Mouse (Mus musculus) heart, embryonic 11.5 days (tissue): Measurements from ENCODE around the gene Map3k13. TPM values are rescaled to one million over a fixed set of nuclear protein-coding genes. Genes with fewer than 3 reads are reported as not detected.

Source experiments
- ATAC-seq: fragments of 200-750 bp; cut with Nextera tagmentation; replicated peaks from 2 replicates; pipeline ENCODE4 v1.8.0; 2017; ENCODE audit warnings: moderate library complexity; ENCODE audit not compliant: insufficient number of reproducible peaks, low FRiP score, low TSS enrichment
- H3K27ac ChIP-seq: fragments of 300-500 bp; sonication (generic); 2 replicates; pipeline ENCODE4 v1.5.1; 2014; ENCODE audit warnings: mild to moderate bottlenecking, low read depth, low read length
- H3K27me3 ChIP-seq: fragments of 300-500 bp; sonication (generic); 2 replicates; pipeline ENCODE4 v1.6.1; 2014; ENCODE audit warnings: mild to moderate bottlenecking, low read length, mixed read lengths; ENCODE audit not compliant: control insufficient read depth, insufficient read depth
- H3K36me3 ChIP-seq: fragments of 300-500 bp; sonication (generic); 2 replicates; pipeline ENCODE4 v1.6.1; 2014; ENCODE audit warnings: mild to moderate bottlenecking, low read length, moderate library complexity, mixed read lengths; ENCODE audit not compliant: control insufficient read depth, insufficient read depth
- H3K4me1 ChIP-seq: fragments of 300-500 bp; sonication (generic); 2 replicates; pipeline ENCODE4 v1.6.1; 2014; ENCODE audit warnings: low read length; ENCODE audit not compliant: control insufficient read depth, insufficient read depth
- H3K4me2 ChIP-seq: fragments of 300-500 bp; sonication (generic); 2 replicates; pipeline ENCODE4 v1.6.1; 2014; ENCODE audit warnings: mild to moderate bottlenecking, moderate library complexity
- H3K4me3 ChIP-seq: fragments of 300-500 bp; sonication (generic); 2 replicates; pipeline ENCODE4 v1.5.1; 2014; ENCODE audit warnings: low read depth, low read length
- H3K9ac ChIP-seq: fragments of 300-500 bp; sonication (generic); 2 replicates; pipeline ENCODE4 v1.6.1; 2014; ENCODE audit warnings: mild to moderate bottlenecking, low read depth, low read length, moderate library complexity
- H3K9me3 ChIP-seq: fragments of 300-500 bp; sonication (generic); replicated peaks from 2 replicates; pipeline ENCODE4 v1.6.1; 2016; ENCODE audit warnings: low read length; ENCODE audit not compliant: control insufficient read depth
- WGBS: fragments of 180-500 bp; shearing (Covaris S2); extraction: QIAGEN DNeasy Blood & Tissue Kit; methylation state at CpG from one replicate; pipeline ENCODE4 v1.1.7; 2014; ENCODE audit not compliant: insufficient replicate concordance; 5-methylcytosine and 5-hydroxymethylcytosine counted together
- polyA plus RNA-seq: library from polyadenylated mRNA; unstranded; fragments of >200 nt; fragmentation: Nextera tagmentation; extraction: Ambion mirVana; gene quantifications from 2 replicates; pipeline ENCODE4 v1.2.1, GENCODE M21; 2014

The Map3k13 gene
- polyA plus RNA-seq, 1 experiment from 2014 or later = 0.79 TPM

DNA sequence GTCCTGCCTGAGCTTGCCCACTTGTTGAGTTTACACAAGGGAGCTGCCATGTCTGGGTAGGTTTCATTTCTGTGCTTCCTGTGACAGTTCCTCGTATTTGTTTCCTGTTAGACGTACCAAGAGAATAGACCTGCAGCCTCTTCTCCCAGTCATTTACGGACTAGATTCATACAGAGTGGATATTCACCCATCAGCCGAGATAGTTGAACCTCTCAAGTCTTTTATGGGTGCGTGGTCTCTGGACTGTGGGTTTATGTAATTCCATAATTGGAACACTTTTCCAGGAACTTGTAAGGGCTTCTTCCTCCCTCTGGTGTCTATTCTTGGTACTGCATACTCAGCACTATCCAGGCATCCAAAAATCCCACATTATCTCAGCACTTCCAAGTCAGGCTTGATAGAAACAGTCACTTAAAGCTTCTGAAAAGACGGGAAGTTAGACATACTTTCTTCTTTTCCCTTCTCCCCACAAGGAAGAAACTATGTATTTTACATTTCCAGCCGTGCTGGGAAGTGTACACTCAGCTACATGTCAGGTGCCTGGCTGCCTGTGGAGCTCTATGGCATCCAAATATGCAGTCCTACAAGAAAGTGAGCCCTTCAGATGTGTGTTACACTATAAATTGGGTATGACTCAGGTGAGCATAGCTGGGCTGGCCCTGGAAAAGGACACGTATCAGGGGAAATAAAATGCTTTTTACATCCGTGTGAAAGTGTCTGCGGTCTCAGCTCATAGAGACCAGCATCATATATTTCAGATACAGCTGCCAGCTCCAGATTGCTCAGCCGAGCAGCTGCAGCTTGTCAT lies 20.9 kb downstream of the Map3k13 start:
- ATAC-seq = no peak
- Histone ChIP-seq H3K9me3 (no peaks in the 10 kb centered on the region), H3K9ac (no peak overlapping the region), H3K36me3 (no peaks in the 10 kb centered on the region), H3K4me3 (no peak overlapping the region), H3K27ac (no peak overlapping the region), H3K27me3 (no peaks in the 10 kb centered on the region), H3K4me2 (no peak overlapping the region; the same call in 1 of the 2 replicates), H3K4me1 (no peaks in the 10 kb centered on the region)
- 69% methylated on average over 11 of the region's 11 CpGs for WGBS

DNA sequence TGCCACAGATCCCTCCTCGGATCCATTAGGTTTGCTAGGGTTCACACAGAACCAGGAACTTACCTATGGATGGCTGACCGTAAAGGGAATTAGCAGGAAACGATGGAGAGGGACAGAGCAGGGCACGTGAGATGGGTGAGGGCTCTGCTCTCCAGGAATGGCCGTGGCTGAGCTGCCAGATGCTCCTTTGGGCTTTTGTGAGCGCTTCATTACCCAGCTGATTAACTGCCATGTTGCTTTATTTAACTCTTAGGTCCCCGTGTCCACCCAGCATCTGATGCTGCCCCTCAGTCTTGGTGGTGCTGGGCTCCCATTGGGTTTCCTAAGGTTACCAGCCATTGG lies 21.5 kb downstream of the Map3k13 start:
- no peak overlapping the region for H3K27ac ChIP-seq
- H3K4me3 ChIP-seq = no peak overlapping the region
- no peak overlapping the region for H3K9ac ChIP-seq
- no peak overlapping the region for H3K4me2 ChIP-seq
- no peaks in the 10 kb centered on the region for H3K36me3 ChIP-seq
- H3K9me3 ChIP-seq = no peaks in the 10 kb centered on the region
- no peaks in the 10 kb centered on the region for H3K4me1 ChIP-seq
- no peak for ATAC-seq
- 67% methylated on average over 7 of the region's 7 CpGs for WGBS
- no peaks in the 10 kb centered on the region for H3K27me3 ChIP-seq

DNA sequence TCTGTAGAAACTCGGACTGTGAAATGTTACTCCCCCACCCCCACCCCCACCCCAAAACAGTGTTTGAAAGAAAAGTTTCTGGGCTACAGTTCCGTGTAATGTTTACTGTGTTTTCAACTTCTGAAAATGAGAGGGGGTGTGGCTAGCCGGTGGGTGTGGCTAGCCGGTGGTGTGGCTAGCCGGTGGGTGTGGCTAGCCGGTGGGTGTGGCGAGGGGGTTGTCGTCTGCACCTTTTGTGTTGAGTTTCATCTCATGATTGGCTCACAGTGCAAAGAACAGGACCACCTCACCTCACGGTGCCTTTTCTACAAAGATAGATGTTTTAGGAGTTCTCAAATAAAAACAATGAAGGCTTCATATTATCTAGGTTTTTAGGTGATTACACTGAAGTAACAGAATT lies 24.0 kb downstream of the Map3k13 start:
- H3K9ac ChIP-seq = no peak overlapping the region
- H3K9me3 ChIP-seq = no peaks in the 10 kb centered on the region
- H3K36me3 ChIP-seq = no peaks in the 10 kb centered on the region
- no peaks in the 10 kb centered on the region for H3K4me1 ChIP-seq
- 43% methylated on average over 9 of the region's 9 CpGs for WGBS
- H3K27me3 ChIP-seq = no peaks in the 10 kb centered on the region
- ATAC-seq = no peak
- H3K4me3 ChIP-seq = no peak overlapping the region
- H3K4me2 ChIP-seq = no peak overlapping the region
- no peak overlapping the region for H3K27ac ChIP-seq

DNA sequence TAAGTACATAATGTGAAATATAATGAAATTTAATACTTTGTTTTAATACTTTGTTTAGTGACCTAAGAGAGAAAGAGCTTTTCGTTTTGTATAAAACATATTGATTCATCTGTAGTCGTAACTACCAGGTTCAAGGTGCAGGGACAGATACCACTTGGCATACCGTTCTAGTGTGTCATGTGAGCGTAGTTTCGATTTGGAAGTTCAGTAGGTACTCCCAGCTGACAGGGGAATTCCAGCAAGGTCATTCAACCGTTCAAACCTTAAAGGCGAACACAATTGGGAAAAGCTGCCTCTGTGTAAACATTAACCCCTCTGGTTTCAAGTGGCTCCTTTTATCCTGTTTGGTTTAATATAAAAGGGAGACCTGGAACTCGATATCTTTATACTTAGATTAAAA lies 24.5 kb downstream of the Map3k13 start:
- ATAC-seq = no peak
- Histone ChIP-seq H3K27me3 (no peaks in the 10 kb centered on the region), H3K4me1 (no peaks in the 10 kb centered on the region), H3K36me3 (no peaks in the 10 kb centered on the region), H3K4me2 (no peak overlapping the region), H3K9me3 (no peaks in the 10 kb centered on the region), H3K9ac (no peak overlapping the region), H3K4me3 (no peak overlapping the region), H3K27ac (no peak overlapping the region)
- 62% methylated on average over 8 of the region's 8 CpGs for WGBS

DNA sequence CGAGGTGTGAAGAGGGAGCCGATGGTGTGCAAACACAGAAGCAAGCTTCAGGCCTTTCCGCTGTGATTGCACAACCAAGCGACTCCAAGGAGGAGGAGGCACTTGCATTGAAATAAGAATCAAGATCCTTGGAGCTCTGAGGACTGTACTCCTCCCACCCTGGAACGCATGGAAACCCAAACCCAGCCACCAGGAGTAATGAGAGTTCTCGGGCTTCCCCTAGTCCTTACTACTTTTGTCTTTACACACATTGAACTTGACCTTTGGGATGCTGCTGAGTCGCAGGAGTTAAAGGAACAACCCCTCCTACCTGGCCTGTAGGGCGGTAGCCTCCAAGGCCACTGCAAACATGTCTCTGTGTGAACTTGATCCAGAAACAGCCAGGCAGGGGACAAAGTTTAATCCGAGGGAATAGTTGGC lies 31.5 kb downstream of the Map3k13 start:
- Histone ChIP-seq H3K9me3 (no peaks in the 10 kb centered on the region), H3K4me1 (no peaks in the 10 kb centered on the region), H3K36me3 (no peaks in the 10 kb centered on the region), H3K27ac (no peak overlapping the region), H3K4me2 (no peak overlapping the region), H3K9ac (no peak overlapping the region), H3K27me3 (no peaks in the 10 kb centered on the region), H3K4me3 (no peak overlapping the region)
- WGBS = 60% methylated on average over 9 of the region's 9 CpGs
- no peak for ATAC-seq

DNA sequence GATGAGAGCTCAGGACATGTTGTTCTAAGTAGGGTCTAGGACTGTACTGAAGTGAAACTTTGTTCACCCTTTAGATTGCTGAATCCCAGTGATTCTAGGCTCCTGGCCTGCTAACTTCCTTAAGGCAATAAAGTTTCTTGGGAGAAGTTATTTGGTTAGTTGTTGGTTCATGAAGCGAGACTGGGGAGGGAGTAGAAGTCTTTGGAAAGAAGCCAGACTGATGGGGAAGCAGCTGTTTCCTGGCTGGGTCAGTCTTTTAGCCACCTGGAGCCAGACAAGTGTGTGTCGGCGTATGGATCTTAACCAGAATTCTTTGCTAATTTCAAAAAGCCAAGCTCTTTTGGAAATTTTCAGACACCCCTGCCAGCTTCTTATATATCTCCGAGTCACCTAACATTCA lies 33.0 kb downstream of the Map3k13 start:
- Histone ChIP-seq H3K9me3 (no peaks in the 10 kb centered on the region), H3K27ac (no peak overlapping the region), H3K36me3 (no peaks in the 10 kb centered on the region), H3K4me1 (no peaks in the 10 kb centered on the region), H3K4me2 (no peak overlapping the region), H3K4me3 (no peak overlapping the region), H3K9ac (no peak overlapping the region), H3K27me3 (no peaks in the 10 kb centered on the region)
- no peak for ATAC-seq
- 64% methylated on average over 4 of the region's 4 CpGs for WGBS

DNA sequence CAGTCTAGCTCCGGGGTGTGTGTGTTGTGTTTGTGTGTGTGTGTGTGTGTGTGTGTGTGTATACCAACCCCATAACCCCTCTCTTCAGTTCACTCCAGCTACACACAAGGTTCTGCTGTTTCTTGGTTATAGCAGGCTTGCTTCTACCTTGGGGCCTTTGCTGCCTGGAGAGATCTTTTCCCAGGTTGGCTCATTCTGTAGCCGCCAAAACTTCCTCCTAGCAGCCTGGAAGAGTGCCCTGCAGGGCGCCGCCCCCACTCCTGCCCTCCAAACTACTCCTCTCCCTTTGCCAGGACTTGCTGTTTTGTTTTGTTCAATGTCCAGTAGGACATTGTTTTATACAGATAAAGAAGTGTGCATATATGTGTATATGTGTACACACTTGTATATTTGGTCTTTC lies 33.4 kb downstream of the Map3k13 start:
- Histone ChIP-seq H3K4me3 (no peak overlapping the region), H3K36me3 (no peaks in the 10 kb centered on the region), H3K27me3 (no peaks in the 10 kb centered on the region), H3K4me2 (no peak overlapping the region), H3K9me3 (no peaks in the 10 kb centered on the region), H3K4me1 (no peaks in the 10 kb centered on the region), H3K27ac (no peak overlapping the region), H3K9ac (no peak overlapping the region)
- ATAC-seq = no peak
- 75% methylated on average over 4 of the region's 4 CpGs for WGBS

DNA sequence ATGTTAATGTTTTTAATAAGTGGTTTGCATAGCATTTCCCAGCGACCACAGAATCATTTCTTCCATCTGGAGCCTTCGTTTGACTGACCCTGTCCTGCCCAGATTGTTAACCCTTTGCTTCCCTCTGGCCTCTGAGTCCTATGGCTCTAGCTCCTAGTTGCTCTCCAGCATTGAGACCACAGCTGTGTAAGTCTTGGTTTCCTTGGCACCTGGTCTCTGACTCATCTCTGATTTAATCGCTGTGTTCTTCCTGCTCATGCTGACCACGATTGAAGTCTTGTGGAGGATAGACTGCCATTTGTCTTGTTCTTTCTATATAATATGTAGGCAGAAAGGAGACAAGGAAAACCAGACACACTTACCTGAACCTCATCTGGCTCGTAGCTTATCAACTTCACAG lies 35.6 kb downstream of the Map3k13 start:
- H3K27ac ChIP-seq = no peak overlapping the region
- no peak overlapping the region for H3K9ac ChIP-seq
- H3K4me2 ChIP-seq = no peak overlapping the region
- no peak for ATAC-seq
- 38% methylated on average over 5 of the region's 5 CpGs for WGBS
- H3K9me3 ChIP-seq = no peaks in the 10 kb centered on the region
- no peak overlapping the region for H3K4me3 ChIP-seq
- no peaks in the 10 kb centered on the region for H3K27me3 ChIP-seq
- H3K36me3 ChIP-seq = no peaks in the 10 kb centered on the region
- no peaks in the 10 kb centered on the region for H3K4me1 ChIP-seq

DNA sequence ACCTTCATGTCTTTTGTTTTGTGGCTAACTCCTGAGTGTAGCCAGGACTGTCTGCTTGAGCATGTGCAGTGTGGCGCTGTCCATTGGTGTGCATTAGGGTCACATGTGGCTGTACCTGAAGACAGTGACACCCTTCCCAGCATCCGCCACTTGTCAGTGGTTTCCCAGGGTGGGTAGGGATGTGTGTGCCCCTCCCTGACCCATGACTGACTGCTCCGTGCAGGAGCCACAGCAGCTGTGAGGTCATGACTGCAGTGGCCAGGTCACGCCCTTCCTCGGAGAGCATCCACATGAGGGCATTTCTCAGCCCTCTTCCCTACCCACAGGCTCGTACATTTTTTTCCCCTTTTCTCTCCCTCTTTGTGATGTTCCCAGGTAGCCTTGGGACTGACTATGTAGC lies 36.6 kb downstream of the Map3k13 start:
- Histone ChIP-seq H3K4me2 (no peak overlapping the region), H3K27ac (no peak overlapping the region), H3K27me3 (no peaks in the 10 kb centered on the region), H3K9ac (no peak overlapping the region), H3K4me3 (no peak overlapping the region), H3K9me3 (no peaks in the 10 kb centered on the region), H3K36me3 (no peaks in the 10 kb centered on the region), H3K4me1 (no peaks in the 10 kb centered on the region)
- ATAC-seq = no peak
- WGBS = 59% methylated on average over 6 of the region's 6 CpGs
